Mouse (Mus musculus) lung, adult 2 months (tissue): ENCODE data around the gene Diexf.

Source experiments
- CTCF ChIP-seq: fragments of 200-500 bp; IDR thresholded peaks from 2 replicates; pipeline ENCODE4 v1.5.1; 2011; ENCODE audit warnings: mild to moderate bottlenecking, low read length, control low read depth; ENCODE audit not compliant: insufficient read depth
- POLR2A ChIP-seq: fragments of 200-500 bp; IDR thresholded peaks from 2 replicates; pipeline ENCODE4 v1.6.1; 2011; ENCODE audit warnings: low read depth, mild to moderate bottlenecking, control low read depth, low read length, borderline replicate concordance; ENCODE audit errors: extremely low read depth

DNA sequence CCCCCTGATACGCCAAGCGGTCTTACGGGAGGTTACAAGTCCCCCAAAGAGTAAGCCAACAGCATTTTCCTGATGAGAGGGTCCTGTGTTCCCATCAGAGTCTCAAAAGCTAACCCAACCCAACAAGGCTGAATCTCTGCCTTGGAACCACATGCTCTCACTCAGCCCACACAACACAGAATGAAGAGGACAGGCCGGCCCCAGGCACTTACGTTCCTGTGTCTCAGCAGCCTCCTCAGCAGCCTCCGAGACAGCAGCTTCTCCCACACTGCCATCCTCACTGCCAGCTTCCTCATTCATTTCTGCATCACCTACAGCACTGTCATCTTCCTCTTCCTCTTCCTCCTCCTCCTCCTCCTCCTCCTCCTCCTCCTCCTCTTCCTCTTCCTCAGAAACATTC, 2.0 kb downstream of the Diexf start:
- TF ChIP-seq CTCF (no peak), POLR2A (no peak)
